Mouse (Mus musculus): ENCODE results near the gene Rgs14. TPM values are rescaled to one million over a fixed set of nuclear protein-coding genes. Genes with fewer than 3 reads are reported as not detected.
A peak's percentile ranks its signal among the peaks of the same experiment; 100 is the strongest.

The Rgs14 gene
- polyA plus RNA-seq, 1 experiment from 2014 or later: 0.39 TPM

GRCm38 (mm10) chr13:55391626-55392029 lies 22.1 kb downstream of the Rgs14 start:
- ATAC-seq: no peak
- Histone ChIP-seq H3K27ac (no peak overlapping the region), H3K9ac (replicated peaks) (no peak overlapping the region), H3K4me2 (replicated peaks) (no peak overlapping the region), H3K4me1 (replicated peaks) (no peaks in the 10 kb centered on the region), H3K27me3 (no peaks in the 10 kb centered on the region), H3K4me3 (replicated peaks) (no peak overlapping the region), H3K36me3 (no peaks in the 10 kb centered on the region), H3K9me3 (no peaks in the 10 kb centered on the region)
- 92% methylated on average over 1 of the region's 1 CpGs for WGBS

GRCm38 (mm10) chr13:55392933-55393332 lies 23.4 kb downstream of the Rgs14 start:
- no peak for ATAC-seq
- 83% methylated on average over 4 of the region's 4 CpGs for WGBS
- no peak overlapping the region for H3K9ac ChIP-seq (replicated peaks)
- no peak overlapping the region for H3K27ac ChIP-seq
- H3K9me3 ChIP-seq: no peaks in the 10 kb centered on the region
- no peak overlapping the region for H3K4me2 ChIP-seq (replicated peaks)
- H3K4me1 ChIP-seq (replicated peaks): no peaks in the 10 kb centered on the region
- no peaks in the 10 kb centered on the region; the same call in 1 of the 2 replicates for H3K27me3 ChIP-seq
- no peak overlapping the region for H3K4me3 ChIP-seq (replicated peaks)
- H3K36me3 ChIP-seq: no peaks in the 10 kb centered on the region

GRCm38 (mm10) chr13:55398088-55398487 lies 28.6 kb downstream of the Rgs14 start, which contains the start of gene Slc34a1:
Gene Slc34a1 (plus strand): TSS chr13:55398187.
- H3K9me3 ChIP-seq: no peaks in the 10 kb centered on the region
- 100% methylated on average over 1 of the region's 1 CpGs for WGBS
- H3K4me3 ChIP-seq (replicated peaks): no peak within 1 kb of the TSS
- no peaks in the 10 kb centered on the region for H3K36me3 ChIP-seq
- peaks cover 3% of the 10 kb centered on the region; the same call in 1 of the 2 replicates for H3K27me3 ChIP-seq
- no peak for ATAC-seq
- H3K9ac ChIP-seq (replicated peaks): no peak within 1 kb of the TSS
- no peaks in the 10 kb centered on the region for H3K4me1 ChIP-seq (replicated peaks)
- H3K27ac ChIP-seq: no peak within 1 kb of the TSS
- H3K4me2 ChIP-seq (replicated peaks): no peak within 1 kb of the TSS

GRCm38 (mm10) chr13:55399300-55400038 lies 29.9 kb downstream of the Rgs14 start:
- 60% methylated on average over 5 of the region's 5 CpGs for WGBS
- 0 out of 2 replicates have a peak, but pooled peaks cover 4% of the 10 kb centered on the region for H3K4me1 ChIP-seq (replicated peaks)
- H3K36me3 ChIP-seq: no peaks in the 10 kb centered on the region
- no peak overlapping the region for H3K27ac ChIP-seq
- no peak overlapping the region for H3K9ac ChIP-seq (replicated peaks)
- H3K9me3 ChIP-seq: no peaks in the 10 kb centered on the region
- H3K27me3 ChIP-seq: peaks cover 3% of the 10 kb centered on the region; the same call in 1 of the 2 replicates
- ATAC-seq: no peak
- H3K4me3 ChIP-seq (replicated peaks): no peak overlapping the region
- H3K4me2 ChIP-seq (replicated peaks): no peak overlapping the region

DNA sequence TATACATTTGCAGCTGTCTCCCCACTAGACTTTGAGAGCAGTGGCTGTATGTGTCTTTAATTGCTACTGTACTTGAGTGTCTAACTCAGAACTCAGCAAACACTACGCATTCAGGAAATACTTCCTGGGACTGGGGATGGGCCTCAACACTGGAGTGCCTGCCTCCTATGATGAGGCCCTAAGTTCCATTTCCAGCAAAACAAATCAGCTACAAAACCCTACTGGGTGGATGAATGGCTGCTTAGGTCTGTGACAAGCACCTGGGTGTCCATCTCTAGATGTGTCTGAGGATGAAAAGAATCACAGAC lies 30.5 kb downstream of the Rgs14 start:
- no peak overlapping the region for H3K27ac ChIP-seq
- no peaks in the 10 kb centered on the region for H3K36me3 ChIP-seq
- H3K27me3 ChIP-seq: peaks cover 6% of the 10 kb centered on the region; the same call in 1 of the 2 replicates
- ATAC-seq: no peak
- 97% methylated on average over 1 of the region's 1 CpGs for WGBS
- H3K4me3 ChIP-seq (replicated peaks): no peak overlapping the region
- no peak overlapping the region for H3K9ac ChIP-seq (replicated peaks)
- H3K9me3 ChIP-seq: no peaks in the 10 kb centered on the region
- H3K4me2 ChIP-seq (replicated peaks): no peak overlapping the region
- 0 out of 2 replicates have a peak, but pooled peaks cover 4% of the 10 kb centered on the region for H3K4me1 ChIP-seq (replicated peaks)

DNA sequence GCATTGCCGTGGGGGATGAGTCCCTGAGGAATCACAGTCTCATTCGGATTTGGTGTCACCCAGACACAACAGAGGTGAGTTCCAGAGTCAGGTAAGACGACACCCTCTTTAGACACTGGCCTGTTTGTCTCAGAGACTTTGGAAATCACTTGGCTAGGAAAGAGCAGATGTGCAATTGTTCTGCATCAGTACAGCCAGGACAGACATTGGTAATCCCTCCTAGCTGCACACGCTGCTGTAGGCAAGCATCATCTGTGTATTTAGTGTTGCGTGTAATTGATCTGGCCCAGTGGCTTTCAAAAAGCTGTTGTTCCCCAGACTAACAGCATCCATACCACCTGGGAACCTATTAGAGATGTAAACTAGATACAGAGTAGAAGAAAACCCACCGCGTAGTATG lies 33.7 kb downstream of the Rgs14 start:
- Histone ChIP-seq H3K4me1 (replicated peaks) (peaks cover 10% of the 10 kb centered on the region), H3K4me3 (replicated peaks) (no peak overlapping the region), H3K4me2 (replicated peaks) (no peak overlapping the region), H3K27me3 (peaks cover 6% of the 10 kb centered on the region; the same call in 1 of the 2 replicates), H3K9me3 (no peaks in the 10 kb centered on the region), H3K9ac (replicated peaks) (no peak overlapping the region), H3K27ac (no peak overlapping the region), H3K36me3 (no peaks in the 10 kb centered on the region)
- ATAC-seq: no peak
- 60% methylated on average over 7 of the region's 7 CpGs for WGBS

GRCm38 (mm10) chr13:55403935-55404852 lies 34.7 kb downstream of the Rgs14 start:
- H3K4me1 ChIP-seq (replicated peaks): peaks cover 10% of the 10 kb centered on the region
- no peaks in the 10 kb centered on the region for H3K36me3 ChIP-seq
- ATAC-seq: no peak
- peaks cover 6% of the 10 kb centered on the region; the same call in 1 of the 2 replicates for H3K27me3 ChIP-seq
- no peaks in the 10 kb centered on the region for H3K9me3 ChIP-seq
- no peak overlapping the region for H3K9ac ChIP-seq (replicated peaks)
- H3K4me3 ChIP-seq (replicated peaks): no peak overlapping the region
- H3K4me2 ChIP-seq (replicated peaks): no peak overlapping the region
- WGBS: 69% methylated on average over 15 of the region's 15 CpGs
- H3K27ac ChIP-seq: no peak overlapping the region

DNA sequence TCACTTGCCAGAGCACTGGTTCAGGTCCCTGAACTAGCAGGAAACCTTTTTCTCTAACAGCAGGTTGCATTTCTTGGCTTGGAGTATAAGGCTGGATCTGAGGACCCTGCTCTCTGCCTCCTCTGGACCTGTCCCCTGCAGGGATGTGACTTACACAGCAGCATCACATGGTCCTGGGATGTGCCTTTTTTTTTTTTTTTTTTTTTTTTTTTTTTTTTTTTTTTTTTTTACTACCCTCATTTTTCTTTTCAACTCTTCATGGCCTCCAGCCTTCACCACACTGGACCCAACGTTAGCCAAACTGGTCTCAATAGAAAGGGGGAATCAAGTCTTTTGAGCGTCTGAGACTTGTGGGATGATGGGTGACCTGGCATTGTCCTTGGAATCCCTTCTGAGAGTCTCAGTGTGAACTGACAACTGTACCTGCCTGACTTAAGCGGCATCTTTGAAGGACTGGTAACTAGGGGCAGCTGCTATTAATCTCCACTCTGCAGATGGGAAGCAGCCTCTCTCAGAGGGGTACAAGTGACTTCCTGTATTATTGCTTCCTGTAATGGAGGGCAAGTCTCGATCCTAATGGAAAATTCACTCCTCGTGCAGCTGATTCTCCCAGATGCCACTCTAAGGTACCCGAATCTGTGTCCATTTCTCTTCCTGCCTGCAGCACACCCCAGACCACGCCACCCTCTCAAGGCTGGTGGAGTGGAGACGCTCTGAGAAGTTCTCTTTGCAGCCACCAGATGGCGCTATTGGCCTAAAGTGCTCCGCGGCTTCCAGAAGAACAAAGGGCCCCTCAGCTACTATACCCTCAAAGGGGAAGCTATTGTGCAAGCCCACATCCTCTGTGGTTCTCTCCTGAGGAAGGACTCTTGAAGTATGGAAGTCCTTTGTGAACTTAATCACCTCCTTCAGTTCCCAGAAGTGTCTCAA lies 35.6 kb downstream of the Rgs14 start:
- Histone ChIP-seq H3K27ac (peak overlapping the region; percentile 85), H3K9ac (replicated peaks) (peak overlapping the region; percentile 54), H3K4me3 (replicated peaks) (no peak overlapping the region), H3K36me3 (no peaks in the 10 kb centered on the region), H3K27me3 (peaks cover 6% of the 10 kb centered on the region; the same call in 1 of the 2 replicates), H3K9me3 (no peaks in the 10 kb centered on the region), H3K4me1 (replicated peaks) (peaks cover 10% of the 10 kb centered on the region), H3K4me2 (replicated peaks) (peak overlapping the region; percentile 29; the same call in 1 of the 2 replicates)
- ATAC-seq: peak; percentile 92
- 19% methylated on average over 11 of the region's 11 CpGs for WGBS

DNA sequence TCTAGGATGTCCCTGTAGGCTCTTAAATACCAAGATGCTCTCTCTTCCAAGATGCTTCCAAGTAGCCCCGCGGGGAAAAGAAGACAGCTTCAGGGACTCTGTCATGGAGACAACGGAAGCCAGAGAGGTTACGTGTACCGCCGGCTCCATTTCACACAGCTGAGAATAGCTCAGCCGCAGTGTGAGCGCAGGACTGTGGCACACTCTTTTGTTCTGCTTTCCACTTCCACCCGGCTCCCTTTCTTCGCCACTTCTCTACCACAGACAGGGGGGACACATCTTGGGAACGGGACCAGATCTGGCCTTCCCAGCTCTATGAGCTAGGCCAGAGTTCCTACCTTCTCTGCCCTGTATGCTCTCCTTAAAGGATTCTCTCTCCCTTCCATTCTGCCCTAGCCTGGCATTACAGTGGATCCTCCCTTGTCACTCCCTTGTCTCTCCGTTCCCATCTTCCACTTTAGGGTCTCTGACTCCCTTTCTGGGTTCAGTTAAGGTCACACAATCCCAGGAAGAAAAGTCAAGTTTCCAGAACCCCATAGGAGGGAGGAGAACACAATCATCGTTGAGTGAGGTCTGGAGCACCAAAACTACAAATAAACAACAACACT lies 36.4 kb downstream of the Rgs14 start:
- H3K4me1 ChIP-seq (replicated peaks): peaks cover 10% of the 10 kb centered on the region
- H3K27me3 ChIP-seq: peaks cover 6% of the 10 kb centered on the region; the same call in 1 of the 2 replicates
- peak; percentile 75 for ATAC-seq
- H3K9ac ChIP-seq (replicated peaks): peak overlapping the region; percentile 54
- peak overlapping the region; percentile 85 for H3K27ac ChIP-seq
- 52% methylated on average over 13 of the region's 13 CpGs for WGBS
- no peaks in the 10 kb centered on the region for H3K36me3 ChIP-seq
- peak overlapping the region; percentile 29; the same call in 1 of the 2 replicates for H3K4me2 ChIP-seq (replicated peaks)
- no peak overlapping the region for H3K4me3 ChIP-seq (replicated peaks)
- no peaks in the 10 kb centered on the region for H3K9me3 ChIP-seq

DNA sequence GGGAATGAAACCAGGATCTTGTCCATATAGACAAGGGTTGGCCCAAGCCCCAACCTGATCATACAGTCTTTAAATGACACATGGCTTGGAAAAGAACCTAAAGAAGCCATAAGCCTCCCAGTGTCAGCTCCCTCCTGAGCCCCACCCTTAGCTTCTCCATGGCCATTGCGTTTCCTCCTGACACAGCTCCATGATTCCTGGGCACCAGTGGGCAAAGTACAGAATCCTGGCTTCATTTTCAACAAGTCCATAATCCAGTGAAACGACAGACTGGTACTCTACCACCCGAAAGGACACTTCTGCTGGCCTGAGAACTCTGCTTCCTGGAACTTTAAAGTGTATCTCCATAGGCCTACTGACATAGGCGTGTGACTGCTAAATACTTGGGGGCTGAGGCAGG lies 37.8 kb downstream of the Rgs14 start:
- no peak overlapping the region for H3K9ac ChIP-seq (replicated peaks)
- 89% methylated on average over 4 of the region's 4 CpGs for WGBS
- peaks cover 10% of the 10 kb centered on the region for H3K4me1 ChIP-seq (replicated peaks)
- H3K36me3 ChIP-seq: no peaks in the 10 kb centered on the region
- H3K27ac ChIP-seq: no peak overlapping the region
- no peak overlapping the region for H3K4me2 ChIP-seq (replicated peaks)
- no peak for ATAC-seq
- H3K27me3 ChIP-seq: peaks cover 4% of the 10 kb centered on the region; the same call in 1 of the 2 replicates
- no peaks in the 10 kb centered on the region for H3K9me3 ChIP-seq
- H3K4me3 ChIP-seq (replicated peaks): no peak overlapping the region

DNA sequence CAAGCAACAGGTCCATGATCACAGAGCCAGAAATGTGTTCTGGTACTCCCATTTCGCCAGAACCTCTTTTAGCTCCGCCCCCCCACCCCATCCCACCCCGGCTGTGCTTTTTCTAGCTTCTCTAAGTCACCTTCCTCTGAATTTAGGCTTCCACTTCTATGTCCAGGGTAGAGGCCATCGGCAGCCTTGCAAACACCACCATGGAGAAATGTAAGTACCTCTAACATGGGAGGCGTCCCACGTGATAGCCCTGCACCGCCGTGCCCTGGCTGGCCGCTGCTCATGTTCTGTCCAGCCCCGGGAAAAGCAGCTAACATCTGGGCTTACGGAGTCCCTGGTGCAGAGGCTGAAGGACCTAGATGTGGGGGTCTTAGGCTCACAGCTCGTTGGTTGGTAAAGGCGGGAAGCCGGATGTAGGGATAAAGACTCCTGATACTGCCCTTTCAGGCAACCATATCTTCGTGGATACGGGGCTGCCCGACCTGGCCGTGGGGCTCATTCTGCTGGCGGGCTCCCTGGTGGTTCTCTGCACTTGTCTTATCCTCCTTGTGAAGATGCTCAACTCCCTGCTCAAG lies 39.1 kb downstream of the Rgs14 start:
- ATAC-seq: no peak
- Histone ChIP-seq H3K36me3 (no peaks in the 10 kb centered on the region), H3K4me3 (replicated peaks) (no peak overlapping the region), H3K27me3 (peaks cover 11% of the 10 kb centered on the region), H3K9me3 (no peaks in the 10 kb centered on the region), H3K4me2 (replicated peaks) (no peak overlapping the region), H3K27ac (no peak overlapping the region), H3K4me1 (replicated peaks) (peaks cover 9% of the 10 kb centered on the region), H3K9ac (replicated peaks) (no peak overlapping the region)
- 89% methylated on average over 19 of the region's 19 CpGs for WGBS
